Mouse (Mus musculus) forebrain, embryonic 12.5 days (tissue): ENCODE results near the gene Shank2. TPM values are rescaled to one million over a fixed set of nuclear protein-coding genes. Genes with fewer than 3 reads are reported as not detected.
A peak's percentile ranks its signal among the peaks of the same experiment; 100 is the strongest.

ENCODE experiments used
- ATAC-seq: fragments of 200-750 bp; cut with Nextera tagmentation; 2 replicates; pipeline ENCODE4 v1.8.0; 2017; ENCODE audit warnings: moderate TSS enrichment; ENCODE audit not compliant: low FRiP score
- H3K27ac ChIP-seq: fragments of 300-500 bp; sonication (generic); 2 replicates; pipeline ENCODE4 v1.5.1; 2016; ENCODE audit warnings: mild to moderate bottlenecking
- H3K27me3 ChIP-seq: fragments of 300-500 bp; sonication (generic); 2 replicates; pipeline ENCODE4 v1.6.1; 2016; ENCODE audit warnings: mild to moderate bottlenecking
- H3K36me3 ChIP-seq: fragments of 300-500 bp; sonication (generic); replicated peaks from 2 replicates; pipeline ENCODE4 v1.6.1; 2016; ENCODE audit warnings: mild to moderate bottlenecking
- H3K4me1 ChIP-seq: fragments of 300-500 bp; sonication (generic); 2 replicates; pipeline ENCODE4 v1.6.1; 2016
- H3K4me2 ChIP-seq: fragments of 300-500 bp; sonication (generic); 2 replicates; pipeline ENCODE4 v1.6.1; 2016; ENCODE audit warnings: mild to moderate bottlenecking, moderate library complexity
- H3K4me3 ChIP-seq: fragments of 300-500 bp; sonication (generic); replicated peaks from 2 replicates; pipeline ENCODE4 v1.5.1; 2016; ENCODE audit warnings: mild to moderate bottlenecking
- H3K9ac ChIP-seq: fragments of 300-500 bp; sonication (generic); 2 replicates; pipeline ENCODE4 v1.6.1; 2016; ENCODE audit warnings: mild to moderate bottlenecking
- H3K9me3 ChIP-seq: fragments of 300-500 bp; sonication (generic); 2 replicates; pipeline ENCODE4 v1.6.1; 2016
- WGBS: fragments of 180-500 bp; shearing (Covaris S2); methylation state at CpG from one replicate; pipeline ENCODE4 v1.1.7; 2016; 5-methylcytosine and 5-hydroxymethylcytosine counted together
- polyA plus RNA-seq: library from polyadenylated mRNA; unstranded; fragments of >200 nt; fragmentation: Nextera tagmentation; extraction: Ambion mirVana; gene quantifications from 2 replicates; pipeline ENCODE4 v1.2.1, GENCODE M21; 2016

Gene Shank2
- polyA plus RNA-seq, 1 experiment from 2014 or later, result 3.0 TPM

GRCm38 (mm10) chr7:144217192-144217591 lies 215.5 kb downstream of the Shank2 start:
- Histone ChIP-seq H3K4me3 (no peak overlapping the region), H3K4me2 (no peak overlapping the region), H3K27ac (no peak overlapping the region), H3K4me1 (no peaks in the 10 kb centered on the region), H3K36me3 (no peaks in the 10 kb centered on the region), H3K9me3 (0 out of 2 replicates have a peak, but pooled peaks cover 4% of the 10 kb centered on the region), H3K27me3 (no peaks in the 10 kb centered on the region), H3K9ac (no peak overlapping the region)
- WGBS, result 7% methylated on average over 3 of the region's 3 CpGs
- peak; percentile 53; the same call in 1 of the 2 replicates for ATAC-seq

- ATAC-seq, result no peak
- Histone ChIP-seq H3K27ac (no peak overlapping the region), H3K4me3 (no peak overlapping the region)
These were observed 227.0 kb downstream of the Shank2 start for GRCm38 (mm10) chr7:144228683-144229082.

GRCm38 (mm10) chr7:144229421-144229820 lies 227.7 kb downstream of the Shank2 start:
- Histone ChIP-seq H3K4me2 (no peak overlapping the region), H3K9ac (no peak overlapping the region), H3K4me1 (peaks cover 28% of the 10 kb centered on the region), H3K27me3 (0 out of 2 replicates have a peak, but pooled peaks cover 6% of the 10 kb centered on the region), H3K27ac (no peak overlapping the region), H3K9me3 (no peaks in the 10 kb centered on the region), H3K4me3 (no peak overlapping the region), H3K36me3 (no peaks in the 10 kb centered on the region)
- 38% methylated on average over 1 of the region's 1 CpGs for WGBS
- ATAC-seq, result no peak

More at GRCm38 (mm10) chr7:144228683-144229082, 227.0 kb downstream of the Shank2 start:
- no peaks in the 10 kb centered on the region for H3K36me3 ChIP-seq
- no peaks in the 10 kb centered on the region for H3K9me3 ChIP-seq
- peaks cover 27% of the 10 kb centered on the region for H3K4me1 ChIP-seq
- WGBS, result 85% methylated on average over 5 of the region's 5 CpGs
- H3K4me2 ChIP-seq, result no peak overlapping the region
- 0 out of 2 replicates have a peak, but pooled peaks cover 8% of the 10 kb centered on the region for H3K27me3 ChIP-seq
- no peak overlapping the region for H3K9ac ChIP-seq

- Histone ChIP-seq H3K4me1 (peaks cover 33% of the 10 kb centered on the region), H3K4me2 (no peak overlapping the region), H3K36me3 (no peaks in the 10 kb centered on the region), H3K27ac (peak overlapping the region; percentile 42; the same call in 1 of the 2 replicates), H3K9me3 (no peaks in the 10 kb centered on the region), H3K4me3 (no peak overlapping the region), H3K27me3 (0 out of 2 replicates have a peak, but pooled peaks cover 4% of the 10 kb centered on the region), H3K9ac (no peak overlapping the region)
- peak; percentile 58 for ATAC-seq
- whole genome bisulfite sequencing, result 44% methylated on average over 5 of the region's 5 CpGs
These were observed 230.5 kb downstream of the Shank2 start for GRCm38 (mm10) chr7:144232132-144232706.

GRCm38 (mm10) chr7:144233479-144233878 lies 231.8 kb downstream of the Shank2 start:
- Histone ChIP-seq H3K27me3 (peaks cover 4% of the 10 kb centered on the region; the same call in 1 of the 2 replicates), H3K9me3 (no peaks in the 10 kb centered on the region), H3K9ac (no peak overlapping the region), H3K27ac (no peak overlapping the region), H3K4me2 (no peak overlapping the region), H3K4me3 (no peak overlapping the region), H3K36me3 (no peaks in the 10 kb centered on the region), H3K4me1 (peaks cover 44% of the 10 kb centered on the region)
- WGBS, result 94% methylated on average over 8 of the region's 8 CpGs
- ATAC-seq, result no peak

- WGBS, result 53% methylated on average over 5 of the region's 5 CpGs
- no peaks in the 10 kb centered on the region for H3K9me3 ChIP-seq
- H3K4me2 ChIP-seq, result no peak overlapping the region
- H3K4me1 ChIP-seq, result peaks cover 53% of the 10 kb centered on the region
- H3K36me3 ChIP-seq, result no peaks in the 10 kb centered on the region
- H3K27ac ChIP-seq, result no peak overlapping the region
- no peak for ATAC-seq
- peaks cover 4% of the 10 kb centered on the region; the same call in 1 of the 2 replicates for H3K27me3 ChIP-seq
- no peak overlapping the region for H3K9ac ChIP-seq
- H3K4me3 ChIP-seq, result no peak overlapping the region
These were observed 233.1 kb downstream of the Shank2 start for GRCm38 (mm10) chr7:144234783-144235182.

GRCm38 (mm10) chr7:144235523-144235922 lies 233.8 kb downstream of the Shank2 start:
- no peaks in the 10 kb centered on the region for H3K36me3 ChIP-seq
- no peak overlapping the region for H3K9ac ChIP-seq
- peaks cover 60% of the 10 kb centered on the region for H3K4me1 ChIP-seq
- no peaks in the 10 kb centered on the region for H3K9me3 ChIP-seq
- H3K27ac ChIP-seq, result no peak overlapping the region
- WGBS, result 82% methylated on average over 4 of the region's 4 CpGs
- no peak overlapping the region for H3K4me2 ChIP-seq
- ATAC-seq, result no peak
- no peak overlapping the region for H3K4me3 ChIP-seq
- peaks cover 4% of the 10 kb centered on the region; the same call in 1 of the 2 replicates for H3K27me3 ChIP-seq

GRCm38 (mm10) chr7:144236802-144237201 lies 235.1 kb downstream of the Shank2 start:
- ATAC-seq, result no peak
- Histone ChIP-seq H3K4me3 (no peak overlapping the region), H3K27ac (no peak overlapping the region), H3K9ac (no peak overlapping the region), H3K9me3 (no peaks in the 10 kb centered on the region), H3K4me2 (no peak overlapping the region), H3K27me3 (peaks cover 4% of the 10 kb centered on the region; the same call in 1 of the 2 replicates), H3K36me3 (no peaks in the 10 kb centered on the region), H3K4me1 (peaks cover 60% of the 10 kb centered on the region)
- 84% methylated on average over 13 of the region's 13 CpGs for WGBS

GRCm38 (mm10) chr7:144238409-144238808 lies 236.7 kb downstream of the Shank2 start:
- H3K4me2 ChIP-seq, result peak overlapping the region; percentile 53
- H3K27me3 ChIP-seq, result peaks cover 4% of the 10 kb centered on the region; the same call in 1 of the 2 replicates
- peaks cover 47% of the 10 kb centered on the region for H3K4me1 ChIP-seq
- H3K36me3 ChIP-seq, result no peaks in the 10 kb centered on the region
- peak overlapping the region; percentile 78 for H3K27ac ChIP-seq
- H3K4me3 ChIP-seq, result peak overlapping the region; percentile 33
- H3K9ac ChIP-seq, result no peak overlapping the region
- ATAC-seq, result peak; percentile 50
- 24% methylated on average over 12 of the region's 12 CpGs for WGBS
- H3K9me3 ChIP-seq, result no peaks in the 10 kb centered on the region

GRCm38 (mm10) chr7:144238992-144239391 lies 237.3 kb downstream of the Shank2 start:
- Histone ChIP-seq H3K36me3 (no peaks in the 10 kb centered on the region), H3K4me3 (peak overlapping the region; percentile 33), H3K27ac (peak overlapping the region; percentile 65), H3K27me3 (peaks cover 4% of the 10 kb centered on the region; the same call in 1 of the 2 replicates), H3K4me2 (peak overlapping the region; percentile 53), H3K9me3 (no peaks in the 10 kb centered on the region), H3K4me1 (peaks cover 47% of the 10 kb centered on the region), H3K9ac (peak overlapping the region; percentile 50)
- no peak for ATAC-seq
- 34% methylated on average over 12 of the region's 12 CpGs for WGBS

- Histone ChIP-seq H3K27ac (peak overlapping the region; percentile 65), H3K9ac (peak overlapping the region; percentile 50), H3K4me2 (peak overlapping the region; percentile 53), H3K9me3 (no peaks in the 10 kb centered on the region), H3K4me1 (peaks cover 42% of the 10 kb centered on the region), H3K4me3 (peak overlapping the region; percentile 33), H3K36me3 (no peaks in the 10 kb centered on the region), H3K27me3 (peaks cover 4% of the 10 kb centered on the region; the same call in 1 of the 2 replicates)
- WGBS, result 41% methylated on average over 6 of the region's 6 CpGs
- ATAC-seq, result no peak
These were observed 238.0 kb downstream of the Shank2 start for GRCm38 (mm10) chr7:144239571-144240370.

- Histone ChIP-seq H3K4me3 (no peak overlapping the region), H3K9ac (no peak overlapping the region), H3K4me2 (peak overlapping the region; percentile 53), H3K9me3 (no peaks in the 10 kb centered on the region), H3K4me1 (peaks cover 41% of the 10 kb centered on the region), H3K27ac (0 out of 2 replicates have a peak overlapping the region, but pooled peaks have one; percentile 2), H3K36me3 (no peaks in the 10 kb centered on the region), H3K27me3 (peaks cover 4% of the 10 kb centered on the region; the same call in 1 of the 2 replicates)
- ATAC-seq, result no peak
- WGBS, result 39% methylated on average over 4 of the region's 4 CpGs
These were observed 239.1 kb downstream of the Shank2 start for GRCm38 (mm10) chr7:144240736-144241343.
